Mouse (Mus musculus) spleen, postnatal 4 days (tissue): ENCODE data around the gene Sgms1.
"Not testable (repeated sequence)": the region's sequence is repeated elsewhere in the genome, so short reads cannot be mapped to it uniquely, and the experiment has no call there.

Experiments
- DNase-seq, 2 experiments: peaks; one replicate each; pipeline ENCODE4 v3.0.0; 2022; ENCODE audit warnings: low spot score in 2 of 2

Sgms1 gene

DNA sequence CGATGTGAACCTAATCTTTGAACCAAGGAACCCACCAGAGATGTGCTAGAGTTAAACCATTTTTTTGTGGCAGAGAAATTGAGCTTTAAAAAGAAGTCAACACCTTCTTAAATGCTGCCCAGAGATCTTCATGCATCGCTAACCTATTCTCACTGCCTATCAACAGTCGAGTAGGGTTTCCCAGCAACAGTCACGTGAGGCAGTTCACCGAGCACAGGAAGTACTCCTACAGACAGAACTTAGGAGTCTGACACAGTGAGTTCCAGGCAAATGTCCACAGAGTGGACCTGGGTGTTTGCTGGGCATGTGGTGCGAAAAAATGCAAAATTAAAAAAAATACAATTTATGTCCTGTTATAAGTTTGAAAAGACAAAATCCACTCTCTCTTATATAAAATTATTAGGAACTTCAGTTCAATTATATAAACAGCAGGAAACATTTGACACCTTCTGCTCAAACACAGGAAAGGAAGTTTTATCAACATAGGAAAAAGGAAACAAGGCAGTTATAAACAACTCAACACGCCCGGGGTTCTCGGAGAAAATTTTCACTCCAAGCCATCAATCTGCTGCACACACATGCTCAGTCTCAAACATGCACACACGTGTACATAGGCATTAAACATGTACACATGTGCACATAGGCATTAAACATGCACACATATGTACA, 64.3 kb downstream of the Sgms1 start:
- DNase-seq: no peak

DNA sequence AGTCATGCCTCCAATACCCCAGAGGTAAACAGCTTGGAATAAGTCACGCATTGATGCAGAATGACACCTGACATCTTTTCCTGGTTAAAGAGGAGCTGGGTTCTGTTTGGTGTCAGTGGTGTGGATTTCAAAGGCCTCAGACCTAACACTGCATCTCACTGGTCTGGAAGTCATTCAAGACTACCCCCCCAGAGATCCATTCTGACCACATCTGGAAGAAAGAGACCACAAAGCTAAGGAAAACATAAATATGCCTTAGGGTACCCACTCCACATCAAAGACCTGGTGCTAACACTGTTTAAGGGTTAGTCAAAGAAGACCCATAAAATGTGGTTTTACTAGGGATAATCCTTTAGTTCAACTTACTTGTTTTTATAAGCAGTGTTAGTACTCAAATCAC, 65.0 kb downstream of the Sgms1 start:
- no peak for DNase-seq

GRCm38 (mm10) chr19:32323070-32323469, 66.4 kb downstream of the Sgms1 start:
- DNase-seq: no peak

GRCm38 (mm10) chr19:32322429-32323035, 67.0 kb downstream of the Sgms1 start:
- DNase-seq: no peak

DNA sequence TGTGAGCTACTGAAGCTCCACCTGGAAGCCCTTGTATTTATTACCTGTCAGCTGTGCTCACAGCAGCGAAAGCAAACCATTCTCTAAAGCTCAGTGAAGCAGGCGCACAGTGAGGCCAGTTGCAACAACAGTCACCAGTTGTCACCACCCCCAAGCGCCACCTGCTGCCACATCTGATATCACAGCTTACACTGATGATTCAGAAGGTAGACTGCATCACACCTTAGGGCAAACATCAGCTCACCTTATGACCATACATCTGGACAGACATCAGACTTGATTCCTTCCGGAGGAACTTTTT, 69.2 kb downstream of the Sgms1 start:
- peak; percentile 83 to 94 for DNase-seq

GRCm38 (mm10) chr19:32319531-32320365, 69.8 kb downstream of the Sgms1 start:
- DNase-seq: no peak

DNA sequence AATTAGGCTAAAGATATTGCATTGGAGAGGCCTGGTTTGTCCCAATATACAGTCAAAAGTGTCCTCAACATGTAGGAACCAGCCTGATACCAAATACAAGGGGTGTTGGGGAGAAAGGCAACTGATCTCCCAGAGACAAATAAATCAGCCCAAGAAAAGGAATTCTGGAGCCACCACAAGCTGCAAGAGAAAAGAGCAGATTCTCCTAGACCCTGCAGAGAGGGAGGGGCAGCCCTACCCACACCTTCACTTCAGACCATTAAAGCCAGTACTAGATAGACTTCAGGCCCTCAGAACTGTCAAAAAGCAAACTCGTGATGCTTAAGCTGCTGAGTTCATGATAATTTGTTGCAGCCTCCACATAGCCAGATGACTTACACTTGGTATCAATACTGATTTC, 70.5 kb downstream of the Sgms1 start:
- no peak for DNase-seq

DNA sequence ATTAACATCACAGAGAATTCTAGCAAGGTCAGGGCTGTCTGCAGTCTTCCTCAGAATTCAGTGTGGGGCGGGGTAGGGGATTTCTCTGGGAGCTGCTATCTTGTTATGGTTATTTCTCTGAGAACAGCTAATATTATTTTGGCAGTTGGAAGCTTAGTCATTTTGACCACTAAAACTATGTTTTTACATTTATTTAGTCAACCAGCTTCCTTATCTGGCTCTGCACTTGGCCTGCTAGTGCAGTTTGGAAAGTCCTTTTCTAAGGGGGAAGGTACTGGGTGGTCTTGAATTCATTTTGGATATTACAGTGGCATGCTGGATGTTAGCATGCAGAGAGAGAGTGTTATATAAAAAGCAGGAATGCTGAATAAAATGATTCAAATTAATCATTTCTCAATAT, 72.2 kb downstream of the Sgms1 start:
- not testable (repeated sequence) for DNase-seq

DNA sequence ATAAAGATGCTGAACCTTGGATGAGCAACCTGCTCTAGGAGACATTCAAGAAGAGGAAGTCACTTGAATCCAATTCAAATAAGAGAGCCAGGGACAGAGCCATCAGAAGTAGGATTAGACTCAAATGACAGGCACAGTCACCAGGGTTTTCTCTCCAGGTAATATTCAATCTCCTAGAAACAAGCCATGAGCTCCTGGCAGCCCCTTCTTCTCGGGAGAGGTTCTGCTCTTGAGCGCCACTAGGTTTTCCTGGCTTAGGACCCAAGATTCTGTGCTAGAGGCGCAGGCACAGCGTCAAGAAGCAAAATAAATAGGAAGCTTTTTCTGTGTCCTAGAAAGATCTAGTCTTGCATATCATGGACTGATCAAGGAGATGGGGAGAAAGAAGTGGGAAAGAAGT, 76.2 kb downstream of the Sgms1 start:
- DNase-seq: no peak

- DNase-seq: no peak
Measured at GRCm38 (mm10) chr19:32311762-32312161, 77.8 kb downstream of the Sgms1 start.

DNA sequence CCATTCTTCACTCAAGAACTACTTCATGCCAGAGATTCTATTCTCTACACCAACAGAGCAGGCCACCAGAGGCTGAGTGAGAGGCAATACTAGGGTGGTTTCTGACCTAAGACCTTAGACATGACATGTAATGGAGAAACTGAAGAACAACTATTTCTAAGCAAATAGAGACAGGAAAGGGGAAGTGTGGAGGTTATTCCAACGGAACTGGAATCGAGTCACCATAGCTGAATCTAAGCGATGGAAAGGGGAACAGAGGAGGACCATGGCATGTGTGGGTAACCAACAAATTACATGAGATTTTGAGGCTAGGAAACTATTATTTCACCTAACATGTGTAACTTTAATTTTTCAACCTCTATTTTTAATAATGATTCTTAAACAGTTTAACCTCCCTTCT, 78.5 kb downstream of the Sgms1 start:
- DNase-seq: no peak

DNA sequence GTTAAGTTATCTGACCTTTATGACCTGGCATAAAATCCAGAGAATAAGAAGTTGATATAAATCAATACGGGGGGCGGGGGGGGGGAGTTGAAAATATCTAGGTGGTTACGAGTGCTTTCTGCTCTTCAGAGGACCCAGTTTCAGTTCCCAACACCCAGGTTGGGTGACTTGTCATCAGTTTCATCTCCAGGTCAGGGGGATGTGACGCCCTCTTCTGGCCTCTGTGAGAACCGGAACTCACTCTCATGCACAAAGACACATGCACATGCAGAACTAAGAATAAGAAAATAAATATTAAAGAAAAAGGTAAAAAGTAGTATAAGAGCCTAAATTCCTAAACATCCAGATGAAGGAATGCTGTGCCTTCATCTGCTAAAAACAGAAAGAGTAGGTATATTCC, 79.0 kb downstream of the Sgms1 start:
- DNase-seq: no peak

GRCm38 (mm10) chr19:32309346-32309745, 80.2 kb downstream of the Sgms1 start:
- no peak for DNase-seq

GRCm38 (mm10) chr19:32308311-32308710, 81.2 kb downstream of the Sgms1 start:
- DNase-seq: no peak

DNA sequence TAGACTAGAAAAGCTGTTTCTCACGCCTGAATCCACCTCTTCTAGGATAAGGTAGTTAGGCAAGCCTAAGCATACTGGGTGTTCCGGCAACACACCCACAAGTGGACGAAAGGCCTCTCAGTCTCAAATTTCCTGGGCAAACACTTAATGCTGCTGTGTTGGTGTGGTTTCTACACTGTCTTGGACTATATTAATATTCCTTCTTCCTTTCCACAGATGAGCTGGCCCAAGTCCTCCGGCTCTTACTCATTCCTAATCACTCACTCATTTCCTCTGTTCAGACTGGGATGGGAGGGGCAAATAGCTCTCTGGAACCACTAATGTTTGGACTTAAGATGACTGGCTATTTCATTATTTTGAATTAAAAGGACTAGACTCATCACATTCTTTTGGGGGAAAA, 84.6 kb downstream of the Sgms1 start:
- no peak for DNase-seq

GRCm38 (mm10) chr19:32304008-32304873, 85.3 kb downstream of the Sgms1 start:
- DNase-seq: peak in 1 of 2 experiments; percentile 31

GRCm38 (mm10) chr19:32302835-32303381, 86.6 kb downstream of the Sgms1 start:
- no peak for DNase-seq

- DNase-seq: no peak
Measured at GRCm38 (mm10) chr19:32301568-32301967, 87.9 kb downstream of the Sgms1 start.

GRCm38 (mm10) chr19:32298221-32298620, 91.3 kb downstream of the Sgms1 start:
- no peak for DNase-seq

- no peak for DNase-seq
Measured at GRCm38 (mm10) chr19:32296863-32297262, 92.7 kb downstream of the Sgms1 start.

DNA sequence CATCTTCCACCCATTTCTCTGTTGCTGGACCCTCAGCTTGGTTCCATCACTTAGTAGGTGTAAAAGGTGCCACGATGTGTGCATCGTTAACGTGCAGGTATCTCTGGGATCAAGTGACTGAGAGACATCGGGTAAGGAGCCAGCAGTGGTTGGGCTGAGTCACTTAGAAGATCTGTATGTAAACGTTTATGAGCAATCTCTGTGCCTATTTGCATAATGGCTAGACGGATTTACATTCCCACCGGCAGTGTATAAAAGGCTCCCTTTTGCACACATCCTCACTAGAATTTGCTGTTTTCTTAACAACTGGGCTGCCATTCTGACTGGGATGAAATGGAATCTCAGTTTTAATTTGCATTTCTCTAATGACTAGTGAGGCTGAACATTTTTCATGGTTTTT, 93.9 kb downstream of the Sgms1 start:
- DNase-seq: no peak
